Mouse (Mus musculus) liver, embryonic 16.5 days (tissue): Measurements from ENCODE around the gene Cand2. TPM values are rescaled to one million over a fixed set of nuclear protein-coding genes. Genes with fewer than 3 reads are reported as not detected.

Source experiments
- ATAC-seq: fragments of 200-750 bp; cut with Nextera tagmentation; 2 replicates; pipeline ENCODE4 v1.8.0; 2017; ENCODE audit warnings: low read depth, mild to moderate bottlenecking, moderate number of reproducible peaks, moderate library complexity
- H3K27ac ChIP-seq: fragments of 300-500 bp; sonication (generic); 2 replicates; pipeline ENCODE4 v1.5.1; 2014; ENCODE audit warnings: mild to moderate bottlenecking, low read length
- H3K27me3 ChIP-seq: fragments of 300-500 bp; sonication (generic); 2 replicates; pipeline ENCODE4 v1.6.1; 2014; ENCODE audit warnings: low read depth, low read length, mixed read lengths; ENCODE audit not compliant: control insufficient read depth, insufficient read depth
- H3K36me3 ChIP-seq: fragments of 300-500 bp; sonication (generic); 2 replicates; pipeline ENCODE4 v1.6.1; 2014; ENCODE audit warnings: mild to moderate bottlenecking; ENCODE audit not compliant: control insufficient read depth, insufficient read depth
- H3K4me1 ChIP-seq: fragments of 300-500 bp; sonication (generic); 2 replicates; pipeline ENCODE4 v1.6.1; 2014; ENCODE audit warnings: low read depth, low read length, mixed read lengths; ENCODE audit not compliant: control insufficient read depth
- H3K4me2 ChIP-seq: fragments of 300-500 bp; sonication (generic); 2 replicates; pipeline ENCODE4 v1.6.1; 2014; ENCODE audit warnings: low read depth, low read length, mixed read lengths
- H3K4me3 ChIP-seq: fragments of 300-500 bp; sonication (generic); 2 replicates; pipeline ENCODE4 v1.5.1; 2014; ENCODE audit warnings: low read depth, mild to moderate bottlenecking, low read length
- H3K9ac ChIP-seq: fragments of 300-500 bp; sonication (generic); 2 replicates; pipeline ENCODE4 v1.6.1; 2014; ENCODE audit warnings: low read depth, low read length
- H3K9me3 ChIP-seq: fragments of 300-500 bp; sonication (generic); replicated peaks from 2 replicates; pipeline ENCODE4 v1.6.1; 2016; ENCODE audit warnings: low read length; ENCODE audit not compliant: control insufficient read depth
- WGBS: fragments of 180-500 bp; shearing (Covaris S2); extraction: QIAGEN DNeasy Blood & Tissue Kit; methylation state at CpG from one replicate; pipeline ENCODE4 v1.1.7; 2014; ENCODE audit not compliant: insufficient replicate concordance; 5-methylcytosine and 5-hydroxymethylcytosine counted together
- polyA plus RNA-seq: library from polyadenylated mRNA; unstranded; fragments of >200 nt; fragmentation: Nextera tagmentation; extraction: Ambion mirVana; gene quantifications from 2 replicates; pipeline ENCODE4 v1.2.1, GENCODE M21; 2015

Cand2 gene
- polyA plus RNA-seq, 1 experiment from 2014 or later: 2.8 TPM

- WGBS: 78% methylated on average over 34 of the region's 34 CpGs
- H3K27ac ChIP-seq: no peak overlapping the region
- H3K9me3 ChIP-seq: no peaks in the 10 kb centered on the region
- no peaks in the 10 kb centered on the region; the same call in none of the 2 replicates for H3K36me3 ChIP-seq
- ATAC-seq: peak; percentile 30
- no peak overlapping the region for H3K9ac ChIP-seq
- no peak overlapping the region for H3K4me2 ChIP-seq
- no peaks in the 10 kb centered on the region for H3K27me3 ChIP-seq
- no peak overlapping the region for H3K4me3 ChIP-seq
- no peaks in the 10 kb centered on the region for H3K4me1 ChIP-seq
Measured at GRCm38 (mm10) chr6:115791842-115792686, 17.7 kb downstream of the Cand2 start.

GRCm38 (mm10) chr6:115792691-115793215, 18.4 kb downstream of the Cand2 start:
- 87% methylated on average over 21 of the region's 21 CpGs for WGBS
- H3K36me3 ChIP-seq: no peaks in the 10 kb centered on the region; the same call in none of the 2 replicates
- no peaks in the 10 kb centered on the region for H3K27me3 ChIP-seq
- H3K27ac ChIP-seq: no peak overlapping the region
- H3K4me3 ChIP-seq: no peak overlapping the region
- no peak overlapping the region for H3K9ac ChIP-seq
- no peaks in the 10 kb centered on the region for H3K4me1 ChIP-seq
- no peak for ATAC-seq
- H3K4me2 ChIP-seq: no peak overlapping the region
- no peaks in the 10 kb centered on the region for H3K9me3 ChIP-seq

GRCm38 (mm10) chr6:115801811-115802210, 27.5 kb downstream of the Cand2 start:
- no peaks in the 10 kb centered on the region for H3K27me3 ChIP-seq
- H3K4me1 ChIP-seq: peaks cover 12% of the 10 kb centered on the region
- no peak overlapping the region for H3K27ac ChIP-seq
- no peak overlapping the region for H3K9ac ChIP-seq
- no peak overlapping the region for H3K4me3 ChIP-seq
- no peaks in the 10 kb centered on the region for H3K9me3 ChIP-seq
- WGBS: 74% methylated on average over 3 of the region's 3 CpGs
- H3K4me2 ChIP-seq: no peak overlapping the region
- peaks cover 28% of the 10 kb centered on the region for H3K36me3 ChIP-seq
- no peak for ATAC-seq

- H3K27ac ChIP-seq: no peak overlapping the region
- no peaks in the 10 kb centered on the region for H3K9me3 ChIP-seq
- peaks cover 34% of the 10 kb centered on the region for H3K36me3 ChIP-seq
- H3K27me3 ChIP-seq: no peaks in the 10 kb centered on the region
- ATAC-seq: no peak
- H3K4me2 ChIP-seq: no peak overlapping the region
- H3K9ac ChIP-seq: no peak overlapping the region
- peaks cover 21% of the 10 kb centered on the region for H3K4me1 ChIP-seq
- no peak overlapping the region for H3K4me3 ChIP-seq
- WGBS: 43% methylated on average over 16 of the region's 16 CpGs
Measured at GRCm38 (mm10) chr6:115803541-115804382, 29.4 kb downstream of the Cand2 start.

GRCm38 (mm10) chr6:115804432-115805192, 30.3 kb downstream of the Cand2 start:
- Histone ChIP-seq H3K36me3 (peaks cover 34% of the 10 kb centered on the region), H3K9ac (no peak overlapping the region), H3K27me3 (no peaks in the 10 kb centered on the region), H3K4me2 (no peak overlapping the region), H3K4me3 (no peak overlapping the region), H3K27ac (no peak overlapping the region), H3K4me1 (peaks cover 24% of the 10 kb centered on the region), H3K9me3 (no peaks in the 10 kb centered on the region)
- 59% methylated on average over 10 of the region's 10 CpGs for WGBS
- ATAC-seq: no peak

- 1% methylated on average over 15 of the region's 15 CpGs for WGBS
- H3K9me3 ChIP-seq: no peaks in the 10 kb centered on the region
- ATAC-seq: no peak
- H3K36me3 ChIP-seq: peaks cover 29% of the 10 kb centered on the region
- peak overlapping the region; percentile 95 for H3K9ac ChIP-seq
- peak overlapping the region; percentile 94 for H3K4me3 ChIP-seq
- peak overlapping the region; percentile 82 for H3K4me2 ChIP-seq
- H3K27ac ChIP-seq: peak overlapping the region; percentile 79
- H3K4me1 ChIP-seq: peaks cover 24% of the 10 kb centered on the region
- H3K27me3 ChIP-seq: no peaks in the 10 kb centered on the region
Measured at GRCm38 (mm10) chr6:115807464-115808195, 33.3 kb downstream of the Cand2 start.

GRCm38 (mm10) chr6:115808196-115808487, 33.8 kb downstream of the Cand2 start:
- Histone ChIP-seq H3K27me3 (no peaks in the 10 kb centered on the region), H3K4me3 (peak overlapping the region; percentile 94), H3K27ac (peak overlapping the region; percentile 79), H3K9me3 (no peaks in the 10 kb centered on the region), H3K4me1 (peaks cover 24% of the 10 kb centered on the region), H3K4me2 (peak overlapping the region; percentile 82), H3K36me3 (peaks cover 29% of the 10 kb centered on the region), H3K9ac (peak overlapping the region; percentile 95)
- peak; percentile 15; the same call in 1 of the 2 replicates for ATAC-seq
- WGBS: under 1% methylated on average over 22 of the region's 22 CpGs
